Mouse (Mus musculus) MEL (cell line): ENCODE results near the gene Mast3. TPM values are rescaled to one million over a fixed set of nuclear protein-coding genes. Genes with fewer than 3 reads are reported as not detected.

Experiments used
- DNase-seq: peaks from one replicate; pipeline ENCODE4 v3.0.0; 2011; ENCODE audit warnings: low read depth, low spot score
- H3K27ac ChIP-seq: 2 replicates; pipeline ENCODE4 v1.5.1; 2012; ENCODE audit warnings: low read depth, mild to moderate bottlenecking, control low read depth, low read length, moderate library complexity; ENCODE audit not compliant: control insufficient read depth
- H3K27me3 ChIP-seq, 2 experiments: fragments of 150-350 bp in 1 of 2; sonication (generic) in 1 of 2; 2 replicates each; pipeline ENCODE4 v1.6.1; 2012; ENCODE audit warnings: low read length in 2 of 2, mild to moderate bottlenecking in 2 of 2, improper control_type of control experiment in 1 of 2, moderate library complexity in 1 of 2; ENCODE audit not compliant: insufficient read depth in 2 of 2, control insufficient read depth in 1 of 2
- H3K36me3 ChIP-seq, 2 experiments: 2 replicates each; pipeline ENCODE4 v1.6.1; 2012 to 2014; ENCODE audit warnings: low read length in 2 of 2, improper control_type of control experiment in 1 of 2, inconsistent platforms in 1 of 2, mild to moderate bottlenecking in 1 of 2; ENCODE audit not compliant: insufficient read depth in 2 of 2, control insufficient read depth in 1 of 2
- H3K4me1 ChIP-seq, 2 experiments: fragments of 150-350 bp in 1 of 2; sonication (generic) in 1 of 2; 2 replicates each; pipeline ENCODE4 v1.6.1; 2012; ENCODE audit warnings: low read length in 2 of 2, improper control_type of control experiment in 1 of 2, mild to moderate bottlenecking in 1 of 2; ENCODE audit not compliant: insufficient read depth in 2 of 2, control insufficient read depth in 1 of 2
- H3K4me3 ChIP-seq, 2 experiments: fragments of 150-350 bp in 1 of 2; sonication (generic) in 1 of 2; 2 replicates each; pipeline ENCODE4 v1.5.1; 2012; ENCODE audit warnings: low read depth in 2 of 2, low read length in 2 of 2, mild to moderate bottlenecking in 2 of 2, moderate library complexity in 2 of 2, control low read depth in 1 of 2, improper control_type of control experiment in 1 of 2; ENCODE audit not compliant: control insufficient read depth in 1 of 2, insufficient read depth in 1 of 2
- H3K79me2 ChIP-seq: 2 replicates; pipeline ENCODE4 v1.6.1; 2012; ENCODE audit warnings: mild to moderate bottlenecking, low read length, moderate library complexity; ENCODE audit not compliant: control insufficient read depth, poor library complexity, insufficient read depth
- H3K9ac ChIP-seq: 2 replicates; pipeline ENCODE4 v1.6.1; 2012; ENCODE audit warnings: low read depth, mild to moderate bottlenecking, control low read depth, low read length, moderate library complexity; ENCODE audit not compliant: control insufficient read depth, poor library complexity, severe bottlenecking
- H3K9me3 ChIP-seq: fragments of 150-350 bp; sonication (generic); replicated peaks from 2 replicates; pipeline ENCODE4 v1.6.1; 2012; ENCODE audit warnings: mild to moderate bottlenecking, low read length, improper control_type of control experiment, moderate library complexity; ENCODE audit not compliant: insufficient read depth
- BHLHE40 ChIP-seq: IDR thresholded peaks from 2 replicates; pipeline ENCODE4 v1.6.1; 2012; ENCODE audit warnings: low read depth, mild to moderate bottlenecking, inconsistent platforms, low read length, improper control_type of control experiment, borderline replicate concordance
- CHD2 ChIP-seq: IDR thresholded peaks from 2 replicates; pipeline ENCODE4 v1.6.1; 2011; ENCODE audit warnings: low read length, improper control_type of control experiment
- CTCF ChIP-seq, 3 experiments: IDR thresholded peaks in 2 of 3; conservative IDR thresholded peaks in 1 of 3; 2 replicates each; pipeline ENCODE4 v1.5.1; 2011 to 2012; ENCODE audit warnings: low read length in 3 of 3, low read depth in 2 of 3, mild to moderate bottlenecking in 2 of 3, improper control_type of control experiment in 1 of 3, inconsistent platforms in 1 of 3, mixed read lengths in 1 of 3, moderate library complexity in 1 of 3; ENCODE audit not compliant: control insufficient read depth in 1 of 3, insufficient read depth in 1 of 3, poor library complexity in 1 of 3, severe bottlenecking in 1 of 3
- E2F4 ChIP-seq: IDR thresholded peaks from 2 replicates; pipeline ENCODE4 v1.6.1; 2011; ENCODE audit warnings: low read depth, low read length, improper control_type of control experiment, borderline replicate concordance
- ELF1 ChIP-seq: IDR thresholded peaks from 2 replicates; pipeline ENCODE4 v1.6.1; 2014; ENCODE audit warnings: low read depth, mild to moderate bottlenecking, inconsistent platforms, low read length, improper control_type of control experiment, moderate library complexity
- EP300 ChIP-seq, 2 experiments: IDR thresholded peaks; 2 replicates each; pipeline ENCODE4 v1.6.1; 2011; ENCODE audit warnings: improper control_type of control experiment in 2 of 2, low read length in 2 of 2, low read depth in 1 of 2, mild to moderate bottlenecking in 1 of 2
- GATA1 ChIP-seq: IDR thresholded peaks from 2 replicates; pipeline ENCODE4 v1.6.1; 2011; ENCODE audit warnings: low read depth, low read length, improper control_type of control experiment
- JUND ChIP-seq: IDR thresholded peaks from 2 replicates; pipeline ENCODE4 v1.6.1; 2011; ENCODE audit warnings: low read depth, mild to moderate bottlenecking, improper control_type of control experiment, low read length
- KAT2A ChIP-seq: conservative IDR thresholded peaks from 2 replicates; pipeline ENCODE4 v1.6.1; 2012; ENCODE audit warnings: low read depth, low read length, improper control_type of control experiment, inconsistent platforms
- MEF2A ChIP-seq: IDR thresholded peaks from 2 replicates; pipeline ENCODE4 v1.6.1; 2014; ENCODE audit warnings: low read depth, mild to moderate bottlenecking, inconsistent platforms, low read length, improper control_type of control experiment; ENCODE audit not compliant: poor library complexity, insufficient replicate concordance, severe bottlenecking; ENCODE audit errors: extremely low read depth
- MXI1 ChIP-seq: IDR thresholded peaks from 2 replicates; pipeline ENCODE4 v1.6.1; 2011; ENCODE audit warnings: mild to moderate bottlenecking, low read depth, low read length, improper control_type of control experiment
- MYB ChIP-seq: IDR thresholded peaks from 2 replicates; pipeline ENCODE4 v1.6.1; 2011; ENCODE audit warnings: mild to moderate bottlenecking, low read depth, low read length, improper control_type of control experiment
- MYC ChIP-seq: IDR thresholded peaks from 2 replicates; pipeline ENCODE4 v1.6.1; 2011; ENCODE audit warnings: low read depth, mild to moderate bottlenecking, low read length, improper control_type of control experiment, moderate library complexity
- NELFE ChIP-seq: IDR thresholded peaks from 2 replicates; pipeline ENCODE4 v1.6.1; 2011; ENCODE audit warnings: low read depth, low read length, improper control_type of control experiment
- NRF1 ChIP-seq: IDR thresholded peaks from 2 replicates; pipeline ENCODE4 v1.6.1; 2014; ENCODE audit warnings: low read depth, mild to moderate bottlenecking, inconsistent platforms, low read length, improper control_type of control experiment, moderate library complexity; ENCODE audit not compliant: poor library complexity, insufficient read depth, severe bottlenecking
- POLR2AphosphoS2 ChIP-seq: IDR thresholded peaks from 2 replicates; pipeline ENCODE4 v1.6.1; 2011; ENCODE audit warnings: low read length, improper control_type of control experiment
- POLR2AphosphoS5 ChIP-seq: IDR thresholded peaks from 2 replicates; pipeline ENCODE4 v1.6.1; 2012; ENCODE audit warnings: low read depth, borderline replicate concordance, mild to moderate bottlenecking, inconsistent platforms, low read length, moderate library complexity, mixed read lengths
- SIN3A ChIP-seq: IDR thresholded peaks from 2 replicates; pipeline ENCODE4 v1.6.1; 2012; ENCODE audit warnings: low read length, improper control_type of control experiment, inconsistent platforms
- SMC3 ChIP-seq: IDR thresholded peaks from 2 replicates; pipeline ENCODE4 v1.6.1; 2011; ENCODE audit warnings: low read depth, low read length, improper control_type of control experiment
- TAL1 ChIP-seq: IDR thresholded peaks from 2 replicates; pipeline ENCODE4 v1.6.1; 2012; ENCODE audit warnings: mild to moderate bottlenecking, inconsistent platforms, low read length, moderate library complexity, mixed read lengths
- TBP ChIP-seq: IDR thresholded peaks from 2 replicates; pipeline ENCODE4 v1.8.0; 2011; ENCODE audit warnings: low read depth, low read length, improper control_type of control experiment
- TCF12 ChIP-seq: IDR thresholded peaks from 2 replicates; pipeline ENCODE4 v1.6.1; 2014; ENCODE audit warnings: low read depth, mild to moderate bottlenecking, inconsistent platforms, low read length, improper control_type of control experiment, moderate library complexity
- USF2 ChIP-seq, 2 experiments: IDR thresholded peaks; 2 replicates each; pipeline ENCODE4 v1.6.1; 2011 to 2012; ENCODE audit warnings: improper control_type of control experiment in 2 of 2, low read length in 2 of 2, borderline replicate concordance in 1 of 2, inconsistent platforms in 1 of 2, low read depth in 1 of 2, mild to moderate bottlenecking in 1 of 2; ENCODE audit not compliant: insufficient read depth in 1 of 2
- ZKSCAN1 ChIP-seq: IDR thresholded peaks from 2 replicates; pipeline ENCODE4 v1.6.1; 2012; ENCODE audit warnings: low read depth, mild to moderate bottlenecking, inconsistent platforms, low read length, improper control_type of control experiment, moderate library complexity
- ZNF384 ChIP-seq: IDR thresholded peaks from 2 replicates; pipeline ENCODE4 v1.6.1; 2012; ENCODE audit warnings: low read depth, mild to moderate bottlenecking, inconsistent platforms, low read length, improper control_type of control experiment
- polyA plus RNA-seq, 2 experiments: library from polyadenylated mRNA; stranded (reverse) in 1 of 2; unstranded in 1 of 2; fragments of >175 nt in 1 of 2; fragments of >200 nt in 1 of 2; gene quantifications; 2 replicates each; pipeline versions ENCODE4 v1.2.1 to v1.2.4; 2012; ENCODE audit warnings: low replicate concordance in 2 of 2, low read depth in 1 of 2; ENCODE audit not compliant: insufficient read length in 2 of 2, insufficient read depth in 1 of 2, missing spikeins in 1 of 2
- total RNA-seq: library from RNA; depleted of rRNA; stranded (reverse); fragments of 300-350 nt; gene quantifications from 2 replicates; pipeline ENCODE4 v1.2.3, GENCODE M21; 2012

The Mast3 gene
- total and polyA plus RNA-seq, 3 experiments: 13.5 to 54.7 TPM; not detected in 1

DNA sequence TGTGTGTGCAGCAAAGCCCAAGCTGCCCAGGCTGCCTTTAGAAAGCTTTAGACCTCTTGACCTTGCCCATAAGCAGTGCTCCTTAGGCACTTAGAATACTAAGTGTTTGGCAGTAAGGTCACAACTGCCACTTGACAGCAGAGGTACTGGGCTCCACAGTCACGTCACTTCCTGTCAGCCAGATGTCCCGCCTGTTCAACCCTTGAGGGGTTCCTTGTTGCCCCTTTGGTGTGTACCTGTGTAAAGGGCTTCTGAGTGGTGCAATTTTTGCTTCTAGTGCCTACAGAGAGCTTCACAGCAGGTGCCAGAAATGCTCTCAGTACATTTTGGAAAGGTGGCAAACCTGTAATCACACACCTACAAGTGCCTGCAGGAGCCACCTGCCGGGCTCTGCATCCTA lies 66.6 kb downstream of the Mast3 start:
- no peak overlapping the region for H3K9ac ChIP-seq
- no peaks in the 10 kb centered on the region for H3K9me3 ChIP-seq
- no peak for DNase-seq
- H3K4me3 ChIP-seq: no peak overlapping the region
- no peaks in the 10 kb centered on the region for H3K79me2 ChIP-seq
- H3K27ac ChIP-seq: no peak overlapping the region
- no peaks in the 10 kb centered on the region for H3K4me1 ChIP-seq
- peaks cover 0 to 3% of the 10 kb centered on the region in 2 experiments; a peak in 3 of 4 replicates for H3K27me3 ChIP-seq
- TF ChIP-seq ZKSCAN1 (no peak), SIN3A (no peak), NRF1 (no peak), POLR2AphosphoS5 (no peak), USF2 (IDR thresholded peaks at IDR 0.05; ENCODE audit: borderline replicate concordance in 1 of 2, insufficient read depth in 1 of 2, low read depth in 1 of 2, low read length in 2 of 2) (no peak), ELF1 (no peak), ZNF384 (no peak), EP300 (IDR thresholded peaks at IDR 0.05; ENCODE audit: low read depth in 1 of 2, low read length in 2 of 2) (no peak), KAT2A (no peak), MYC (no peak), MEF2A (no peak), E2F4 (no peak), TBP (no peak), CTCF (IDR thresholded peaks at IDR 0.05 in 2 of 3, conservative IDR thresholded peaks at IDR 0.05 in 1 of 3; ENCODE audit: control insufficient read depth in 1 of 3, insufficient read depth in 1 of 3, low read depth in 2 of 3, low read length in 3 of 3, poor library complexity in 1 of 3, severe bottlenecking in 1 of 3) (no peak), NELFE (no peak), CHD2 (no peak), TAL1 (no peak), SMC3 (no peak), MXI1 (no peak), GATA1 (no peak)
- no peaks in the 10 kb centered on the region for H3K36me3 ChIP-seq

DNA sequence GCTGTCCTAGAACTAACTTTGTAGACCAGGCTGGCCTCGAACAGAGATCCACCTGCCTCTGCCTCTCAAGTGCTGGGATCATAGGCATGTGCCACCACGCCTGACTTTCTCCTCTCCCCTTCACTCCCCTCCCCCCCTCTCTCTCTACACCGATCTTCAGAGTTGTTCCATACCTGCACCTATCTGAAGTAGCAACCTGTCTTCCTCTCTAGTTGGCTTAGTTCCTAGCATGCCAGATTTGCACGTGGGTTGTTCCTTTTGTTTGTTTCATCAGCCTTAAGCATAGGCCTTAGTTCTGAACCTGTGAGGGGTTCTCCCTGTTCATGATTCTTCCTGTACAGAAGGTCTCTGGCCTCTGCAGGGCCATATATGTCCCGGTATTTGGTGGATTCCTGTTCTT lies 67.1 kb downstream of the Mast3 start:
- Histone ChIP-seq H3K27ac (no peak overlapping the region), H3K9ac (no peak overlapping the region), H3K9me3 (no peaks in the 10 kb centered on the region), H3K4me1 (no peaks in the 10 kb centered on the region), H3K27me3 (peaks cover 0 to 3% of the 10 kb centered on the region in 2 experiments; a peak in 3 of 4 replicates), H3K4me3 (no peak overlapping the region), H3K79me2 (no peaks in the 10 kb centered on the region), H3K36me3 (no peaks in the 10 kb centered on the region)
- no peak for DNase-seq
- TF ChIP-seq POLR2AphosphoS5: no peak
- TF ChIP-seq USF2 (IDR thresholded peaks at IDR 0.05; ENCODE audit: borderline replicate concordance in 1 of 2, insufficient read depth in 1 of 2, low read depth in 1 of 2, low read length in 2 of 2): no peak
- TF ChIP-seq TCF12: no peak
- no peak for TF ChIP-seq MYC
- TF ChIP-seq SIN3A: no peak
- TF ChIP-seq ZNF384: no peak
- no peak for TF ChIP-seq NRF1
- no peak for TF ChIP-seq EP300 (IDR thresholded peaks at IDR 0.05; ENCODE audit: low read depth in 1 of 2, low read length in 2 of 2)
- no peak for TF ChIP-seq SMC3
- no peak for TF ChIP-seq MEF2A
- no peak for TF ChIP-seq NELFE
- TF ChIP-seq CTCF (IDR thresholded peaks at IDR 0.05 in 2 of 3, conservative IDR thresholded peaks at IDR 0.05 in 1 of 3; ENCODE audit: control insufficient read depth in 1 of 3, insufficient read depth in 1 of 3, low read depth in 2 of 3, low read length in 3 of 3, poor library complexity in 1 of 3, severe bottlenecking in 1 of 3): no peak
- TF ChIP-seq BHLHE40: no peak
- no peak for TF ChIP-seq POLR2AphosphoS2
- no peak for TF ChIP-seq MYB
- TF ChIP-seq JUND: no peak
- no peak for TF ChIP-seq GATA1
- TF ChIP-seq ZKSCAN1: no peak
